Mouse (Mus musculus): ENCODE data around the gene Sema6d. TPM values are rescaled to one million over a fixed set of nuclear protein-coding genes. Genes with fewer than 3 reads are reported as not detected.

Gene Sema6d
- polyA plus RNA-seq, 1 experiment from 2014 or later = 15.3 TPM

DNA sequence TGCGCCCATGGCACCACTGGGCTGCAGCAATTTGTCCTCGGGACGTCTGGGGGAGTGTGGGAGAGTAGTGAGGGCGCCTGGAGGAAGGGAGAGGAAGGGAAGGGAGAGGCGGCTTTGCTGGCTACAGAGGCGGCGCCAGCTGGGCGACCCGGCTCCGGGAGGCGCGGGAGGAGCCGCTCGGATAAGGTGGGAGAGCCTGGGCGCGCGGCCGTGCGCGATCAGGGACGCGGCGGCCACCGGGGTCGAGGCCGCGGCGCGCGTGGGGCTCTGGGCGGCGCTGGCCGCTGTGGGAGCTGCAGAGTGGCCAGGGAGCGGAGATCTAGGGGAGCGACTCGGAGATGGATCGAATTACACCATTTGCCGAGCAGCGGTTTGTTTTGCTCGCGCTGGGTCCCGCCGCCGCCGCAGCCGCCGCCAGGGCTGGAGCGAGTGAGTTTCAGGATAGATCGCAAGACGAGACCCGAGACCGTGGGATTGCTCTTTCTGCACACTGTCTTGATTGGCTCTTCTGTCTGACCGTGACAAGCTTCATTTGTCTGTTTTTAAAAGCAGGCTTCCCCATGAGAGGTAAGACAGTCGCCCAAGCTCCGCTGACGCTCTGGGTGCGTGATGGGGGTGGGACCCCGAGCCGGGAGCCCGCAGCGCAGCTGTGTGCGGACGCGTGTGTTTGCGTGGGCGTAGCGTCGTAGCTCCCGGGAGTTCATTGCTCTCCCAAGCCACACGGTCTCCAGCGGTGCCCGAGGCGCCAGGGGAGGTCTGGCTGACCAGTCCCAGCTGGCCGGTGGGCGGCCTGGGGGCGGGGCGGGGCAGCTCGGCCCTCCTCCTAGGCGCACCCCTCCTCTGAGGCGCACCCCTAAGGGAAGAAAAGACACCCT is 520.2 kb downstream of the Sema6d start:
- H3K9me3 ChIP-seq (replicated peaks) = no peaks in the 10 kb centered on the region
- WGBS = under 1% methylated on average over 80 of the region's 80 CpGs

GRCm38 (mm10) chr2:124610586-124611105 is 520.9 kb downstream of the Sema6d start:
- Histone ChIP-seq H3K27me3 (peaks cover 4% of the 10 kb centered on the region; the same call in 1 of the 2 replicates), H3K9ac (peak overlapping the region; percentile 49), H3K9me3 (replicated peaks) (no peaks in the 10 kb centered on the region), H3K4me3 (replicated peaks) (peak overlapping the region; percentile 81), H3K27ac (replicated peaks) (peak overlapping the region; percentile 96), H3K4me1 (peaks cover 10% of the 10 kb centered on the region), H3K36me3 (no peaks in the 10 kb centered on the region), H3K4me2 (replicated peaks) (peak overlapping the region; percentile 82)
- under 1% methylated on average over 39 of the region's 39 CpGs for WGBS
- ATAC-seq (ENCODE audit: insufficient number of reproducible peaks, low FRiP score, low TSS enrichment, low read depth) = peak; percentile 3; the same call in 1 of the 2 replicates

More for the DNA sequence above, 520.2 kb downstream of the Sema6d start:
- H3K4me3 ChIP-seq (replicated peaks) = peak overlapping the region; percentile 81
- H3K4me2 ChIP-seq (replicated peaks) = peak overlapping the region; percentile 82
- peaks cover 4% of the 10 kb centered on the region; the same call in 1 of the 2 replicates for H3K27me3 ChIP-seq
- H3K9ac ChIP-seq = peak overlapping the region; percentile 49
- peaks cover 10% of the 10 kb centered on the region for H3K4me1 ChIP-seq
- no peaks in the 10 kb centered on the region for H3K36me3 ChIP-seq
- H3K27ac ChIP-seq (replicated peaks) = peak overlapping the region; percentile 96
- peak; percentile 91 for ATAC-seq (ENCODE audit: insufficient number of reproducible peaks, low FRiP score, low TSS enrichment, low read depth)

- H3K9ac ChIP-seq = peak overlapping the region; percentile 49; the same call in 1 of the 2 replicates
- H3K36me3 ChIP-seq = no peaks in the 10 kb centered on the region
- peaks cover 11% of the 10 kb centered on the region for H3K4me1 ChIP-seq
- H3K9me3 ChIP-seq (replicated peaks) = no peaks in the 10 kb centered on the region
- H3K4me2 ChIP-seq (replicated peaks) = peak overlapping the region; percentile 82
- H3K27ac ChIP-seq (replicated peaks) = no peak overlapping the region
- WGBS = 7% methylated on average over 13 of the region's 13 CpGs
- peaks cover 4% of the 10 kb centered on the region; the same call in 1 of the 2 replicates for H3K27me3 ChIP-seq
- H3K4me3 ChIP-seq (replicated peaks) = peak overlapping the region; percentile 81
- no peak for ATAC-seq (ENCODE audit: insufficient number of reproducible peaks, low FRiP score, low TSS enrichment, low read depth)
Measured at GRCm38 (mm10) chr2:124611226-124611625, 521.5 kb downstream of the Sema6d start.

DNA sequence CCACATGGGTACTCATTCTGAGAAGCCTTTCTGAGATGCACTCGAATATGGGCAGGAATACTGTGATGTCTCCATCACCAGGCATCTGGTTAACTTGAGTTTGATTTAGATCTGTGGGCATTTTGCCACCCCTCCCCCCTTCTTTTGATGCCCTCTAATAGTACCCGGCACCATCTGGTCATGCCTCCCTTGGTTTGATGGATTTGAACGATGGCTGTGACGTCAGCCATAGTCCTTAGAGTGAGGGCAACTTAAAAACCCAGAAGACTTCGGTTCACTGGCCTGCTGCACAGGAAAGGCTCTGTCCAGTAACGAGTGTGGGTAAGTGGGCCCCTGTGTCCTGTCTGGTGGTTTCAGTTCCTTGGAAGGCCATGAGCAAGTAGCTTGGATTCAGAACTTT is 522.5 kb downstream of the Sema6d start:
- ATAC-seq (ENCODE audit: insufficient number of reproducible peaks, low FRiP score, low TSS enrichment, low read depth) = no peak
- Histone ChIP-seq H3K4me1 (peaks cover 19% of the 10 kb centered on the region), H3K27ac (replicated peaks) (no peak overlapping the region), H3K9ac (no peak overlapping the region), H3K27me3 (peaks cover 2% of the 10 kb centered on the region; the same call in 1 of the 2 replicates), H3K36me3 (no peaks in the 10 kb centered on the region), H3K9me3 (replicated peaks) (no peaks in the 10 kb centered on the region), H3K4me3 (replicated peaks) (peak overlapping the region; percentile 81), H3K4me2 (replicated peaks) (peak overlapping the region; percentile 82)
- WGBS = 45% methylated on average over 6 of the region's 6 CpGs

- peak overlapping the region; percentile 82 for H3K4me2 ChIP-seq (replicated peaks)
- H3K27me3 ChIP-seq = no peaks in the 10 kb centered on the region
- no peaks in the 10 kb centered on the region for H3K9me3 ChIP-seq (replicated peaks)
- peak overlapping the region; percentile 81 for H3K4me3 ChIP-seq (replicated peaks)
- no peaks in the 10 kb centered on the region for H3K36me3 ChIP-seq
- H3K9ac ChIP-seq = no peak overlapping the region
- no peak overlapping the region for H3K27ac ChIP-seq (replicated peaks)
- ATAC-seq (ENCODE audit: insufficient number of reproducible peaks, low FRiP score, low TSS enrichment, low read depth) = no peak
- 61% methylated on average over 10 of the region's 10 CpGs for WGBS
- peaks cover 24% of the 10 kb centered on the region for H3K4me1 ChIP-seq
Measured at GRCm38 (mm10) chr2:124612727-124613510, 523.1 kb downstream of the Sema6d start.

GRCm38 (mm10) chr2:124613671-124614210 is 524.0 kb downstream of the Sema6d start:
- Histone ChIP-seq H3K4me1 (peaks cover 24% of the 10 kb centered on the region), H3K4me2 (replicated peaks) (peak overlapping the region; percentile 82; the same call in 1 of the 2 replicates), H3K27me3 (no peaks in the 10 kb centered on the region), H3K27ac (replicated peaks) (no peak overlapping the region), H3K36me3 (no peaks in the 10 kb centered on the region), H3K4me3 (replicated peaks) (no peak overlapping the region), H3K9ac (no peak overlapping the region), H3K9me3 (replicated peaks) (no peaks in the 10 kb centered on the region)
- no peak for ATAC-seq (ENCODE audit: insufficient number of reproducible peaks, low FRiP score, low TSS enrichment, low read depth)
- WGBS = 76% methylated on average over 3 of the region's 3 CpGs

- Histone ChIP-seq H3K4me1 (peaks cover 20% of the 10 kb centered on the region), H3K4me2 (replicated peaks) (no peak overlapping the region), H3K4me3 (replicated peaks) (no peak overlapping the region), H3K27me3 (no peaks in the 10 kb centered on the region), H3K9me3 (replicated peaks) (no peaks in the 10 kb centered on the region), H3K9ac (no peak overlapping the region), H3K27ac (replicated peaks) (no peak overlapping the region; the same call in 1 of the 2 replicates), H3K36me3 (no peaks in the 10 kb centered on the region)
- no peak for ATAC-seq (ENCODE audit: insufficient number of reproducible peaks, low FRiP score, low TSS enrichment, low read depth)
- WGBS = 40% methylated on average over 4 of the region's 4 CpGs
Measured at GRCm38 (mm10) chr2:124616746-124617145, 527.0 kb downstream of the Sema6d start.

DNA sequence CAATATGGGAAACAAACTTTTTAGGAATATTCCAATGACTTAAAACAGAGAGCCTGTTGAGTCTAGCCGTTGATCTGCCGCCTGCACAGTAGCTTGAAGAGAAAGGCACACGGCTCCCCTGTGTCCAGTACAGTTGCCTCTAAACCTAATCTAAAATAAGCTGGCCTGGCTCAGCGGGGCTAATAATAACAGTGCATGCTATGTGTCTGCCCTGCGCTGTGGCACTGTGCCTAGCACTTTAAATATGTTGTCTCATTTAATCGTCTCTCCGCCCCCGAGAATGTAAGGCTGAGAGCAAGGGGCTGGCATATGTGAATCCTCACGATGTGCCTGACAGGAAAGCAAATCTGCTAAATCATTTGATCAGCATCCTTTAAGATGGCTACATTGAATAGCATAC is 527.7 kb downstream of the Sema6d start:
- no peaks in the 10 kb centered on the region for H3K9me3 ChIP-seq (replicated peaks)
- no peak overlapping the region for H3K27ac ChIP-seq (replicated peaks)
- no peak overlapping the region for H3K4me3 ChIP-seq (replicated peaks)
- no peaks in the 10 kb centered on the region for H3K27me3 ChIP-seq
- peaks cover 14% of the 10 kb centered on the region for H3K4me1 ChIP-seq
- WGBS = 50% methylated on average over 9 of the region's 9 CpGs
- ATAC-seq (ENCODE audit: insufficient number of reproducible peaks, low FRiP score, low TSS enrichment, low read depth) = no peak
- no peak overlapping the region for H3K9ac ChIP-seq
- no peak overlapping the region for H3K4me2 ChIP-seq (replicated peaks)
- no peaks in the 10 kb centered on the region for H3K36me3 ChIP-seq

GRCm38 (mm10) chr2:124618091-124618490 is 528.3 kb downstream of the Sema6d start:
- H3K9me3 ChIP-seq (replicated peaks) = no peaks in the 10 kb centered on the region
- 81% methylated on average over 5 of the region's 5 CpGs for WGBS
- no peak for ATAC-seq (ENCODE audit: insufficient number of reproducible peaks, low FRiP score, low TSS enrichment, low read depth)

GRCm38 (mm10) chr2:124618526-124619219 is 528.9 kb downstream of the Sema6d start:
- no peaks in the 10 kb centered on the region for H3K9me3 ChIP-seq (replicated peaks)
- H3K36me3 ChIP-seq = no peaks in the 10 kb centered on the region
- H3K4me3 ChIP-seq (replicated peaks) = no peak overlapping the region

More at GRCm38 (mm10) chr2:124618091-124618490, 528.3 kb downstream of the Sema6d start:
- H3K27me3 ChIP-seq = no peaks in the 10 kb centered on the region
- H3K4me2 ChIP-seq (replicated peaks) = no peak overlapping the region
- H3K9ac ChIP-seq = no peak overlapping the region
- H3K27ac ChIP-seq (replicated peaks) = no peak overlapping the region
- H3K4me1 ChIP-seq = peaks cover 14% of the 10 kb centered on the region; the same call in 1 of the 2 replicates
- H3K36me3 ChIP-seq = no peaks in the 10 kb centered on the region
- no peak overlapping the region for H3K4me3 ChIP-seq (replicated peaks)

More at GRCm38 (mm10) chr2:124618526-124619219, 528.9 kb downstream of the Sema6d start:
- Histone ChIP-seq H3K27ac (replicated peaks) (no peak overlapping the region), H3K4me1 (peaks cover 14% of the 10 kb centered on the region; the same call in 1 of the 2 replicates), H3K4me2 (replicated peaks) (no peak overlapping the region), H3K9ac (no peak overlapping the region), H3K27me3 (no peaks in the 10 kb centered on the region)
- ATAC-seq (ENCODE audit: insufficient number of reproducible peaks, low FRiP score, low TSS enrichment, low read depth) = no peak
- WGBS = 80% methylated on average over 3 of the region's 3 CpGs

Data from embryonic facial prominence, embryonic 15.5 days (tissue).